Mouse (Mus musculus): ENCODE measurements around the gene T2. TPM values are rescaled to one million over a fixed set of nuclear protein-coding genes. Genes with fewer than 3 reads are reported as not detected.

The T2 gene
- polyA plus RNA-seq, 1 experiment: not detected

DNA sequence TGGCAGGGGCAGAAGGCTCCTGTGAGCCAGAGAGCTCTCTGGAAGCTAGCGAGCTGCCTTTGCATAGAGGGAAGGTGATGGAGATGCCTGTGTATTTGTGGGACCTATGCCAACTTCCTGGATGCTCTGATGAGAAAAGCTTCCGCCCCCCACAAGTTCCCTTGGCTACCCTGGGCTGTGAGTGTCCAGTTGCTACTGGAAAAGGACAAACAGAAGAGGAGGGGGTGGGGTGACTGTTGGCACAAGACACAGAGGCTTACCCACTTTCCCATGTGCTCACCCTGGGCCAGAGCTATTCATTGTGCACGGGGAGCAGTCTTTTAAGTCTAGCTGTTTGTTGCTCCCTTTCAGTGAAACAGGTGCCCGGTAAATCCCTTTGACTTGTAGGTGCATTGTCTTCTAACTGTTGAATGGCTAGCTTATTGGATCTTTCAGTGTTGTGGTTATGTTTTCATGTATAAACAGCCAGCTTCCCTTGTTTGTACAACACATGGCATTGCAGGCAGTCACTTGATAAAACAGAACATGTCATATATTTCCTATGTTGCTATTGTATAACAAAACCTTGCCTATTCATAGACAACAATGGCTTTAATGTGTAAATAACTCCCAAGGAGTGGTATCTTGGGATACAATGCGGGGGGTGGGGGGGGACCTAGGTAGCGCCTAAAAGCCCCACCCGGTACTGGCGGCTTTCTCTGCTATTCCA is 16.0 kb upstream of the T2 start:
- peaks cover 10% of the 10 kb centered on the region for H3K36me3 ChIP-seq (replicated peaks; ENCODE audit: low read length)
- H3K27me3 ChIP-seq (replicated peaks): peaks cover 60% of the 10 kb centered on the region
- no peak overlapping the region for H3K4me3 ChIP-seq (replicated peaks)

DNA sequence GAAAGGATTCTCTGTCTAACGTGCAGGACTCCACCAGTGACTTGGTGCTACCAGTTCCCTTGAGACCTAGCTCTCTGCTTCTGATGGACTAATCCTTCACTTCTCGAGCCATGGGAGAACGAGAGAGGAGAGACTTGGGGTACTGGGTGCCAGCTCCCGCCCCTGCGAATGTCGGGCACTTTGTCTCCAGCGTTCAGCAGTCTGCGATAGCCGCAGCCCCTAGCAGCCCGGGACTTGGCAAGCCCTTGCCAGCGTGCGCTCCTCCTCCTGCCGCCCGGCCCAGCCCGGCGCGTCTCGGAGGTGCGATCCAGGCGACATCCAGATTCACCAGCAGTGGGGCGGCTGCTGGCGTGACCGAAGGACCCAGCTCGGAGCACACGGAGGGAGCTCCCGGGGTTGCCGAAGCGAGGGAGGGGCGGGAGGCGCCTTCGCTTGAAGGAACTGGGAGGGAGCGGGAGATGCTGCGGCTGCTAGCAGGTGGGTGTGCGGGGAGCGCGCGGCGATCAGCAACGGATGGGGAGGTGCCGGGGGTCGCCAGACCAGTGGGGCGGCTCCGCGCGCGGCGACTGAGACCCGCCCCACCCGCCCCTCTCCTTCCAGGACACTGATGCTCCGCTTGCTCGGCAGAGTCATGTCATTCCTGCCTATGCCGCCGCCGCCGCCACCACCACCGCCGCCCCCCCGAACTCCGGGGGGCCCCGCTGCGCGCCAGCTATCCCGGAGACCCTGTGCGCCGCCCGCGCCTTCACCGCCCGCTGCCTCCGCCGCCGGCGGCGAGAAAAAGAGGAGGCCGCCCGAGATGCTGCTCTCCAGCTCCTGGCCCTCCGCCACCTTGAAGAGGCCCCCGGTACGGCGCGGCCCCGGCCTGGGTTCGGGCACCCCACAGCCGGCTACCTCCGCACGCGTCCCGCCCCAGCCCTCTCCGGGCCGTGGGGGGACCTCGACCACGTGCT is 15.1 kb upstream of the T2 start:
- Histone ChIP-seq H3K27me3 (replicated peaks) (peaks cover 66% of the 10 kb centered on the region), H3K4me3 (replicated peaks) (peak overlapping the region; percentile 82), H3K9me3 (peaks cover 15% of the 10 kb centered on the region), H3K4me1 (peaks cover 23% of the 10 kb centered on the region), H3K36me3 (replicated peaks; ENCODE audit: low read length) (peaks cover 10% of the 10 kb centered on the region)
- no peak for TF ChIP-seq GATA1 (IDR thresholded peaks at IDR 0.05; ENCODE audit: borderline replicate concordance, low read length)
- TF ChIP-seq FLI1 (IDR thresholded peaks at IDR 0.05; ENCODE audit: low read length): no peak

More for the DNA sequence above, 16.0 kb upstream of the T2 start:
- peaks cover 15% of the 10 kb centered on the region for H3K9me3 ChIP-seq
- peaks cover 23% of the 10 kb centered on the region for H3K4me1 ChIP-seq
- no peak for TF ChIP-seq FLI1 (IDR thresholded peaks at IDR 0.05; ENCODE audit: low read length)
- no peak for TF ChIP-seq GATA1 (IDR thresholded peaks at IDR 0.05; ENCODE audit: borderline replicate concordance, low read length)

DNA sequence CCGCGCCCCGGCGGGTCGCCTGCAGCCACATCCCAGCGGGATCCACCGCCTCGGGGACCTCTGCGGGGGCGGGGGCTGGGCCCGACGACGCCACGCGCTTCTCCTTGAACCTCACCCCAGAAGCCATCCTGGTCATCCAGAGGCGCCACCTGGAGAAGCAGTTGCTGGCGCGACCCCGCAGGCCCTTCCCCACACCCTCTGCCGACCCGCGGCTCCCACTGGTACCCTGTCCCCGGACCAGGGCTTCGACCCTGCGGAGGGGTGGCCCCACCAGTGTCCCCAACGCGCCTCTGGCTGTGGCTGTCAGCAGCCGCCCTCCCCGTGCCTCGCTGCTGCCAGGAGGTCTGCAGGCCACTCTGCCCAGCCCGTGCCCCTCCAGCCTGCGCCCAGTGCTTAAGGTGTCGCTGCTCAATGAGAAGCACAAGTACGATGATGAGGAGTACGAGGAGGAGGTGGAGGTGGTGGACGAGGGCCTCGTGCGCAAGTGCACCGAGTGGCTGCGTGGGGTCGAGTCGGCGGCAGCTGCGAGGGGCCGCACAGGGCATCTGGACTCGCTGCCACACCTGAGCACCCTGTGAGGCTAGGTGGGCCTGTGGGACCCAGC is 14.3 kb upstream of the T2 start:
- peaks cover 71% of the 10 kb centered on the region for H3K27me3 ChIP-seq (replicated peaks)
- peaks cover 23% of the 10 kb centered on the region for H3K4me1 ChIP-seq
- peaks cover 10% of the 10 kb centered on the region for H3K36me3 ChIP-seq (replicated peaks; ENCODE audit: low read length)
- no peak for TF ChIP-seq GATA1 (IDR thresholded peaks at IDR 0.05; ENCODE audit: borderline replicate concordance, low read length)
- no peak for TF ChIP-seq FLI1 (IDR thresholded peaks at IDR 0.05; ENCODE audit: low read length)
- H3K4me3 ChIP-seq (replicated peaks): peak overlapping the region; percentile 82
- peaks cover 15% of the 10 kb centered on the region for H3K9me3 ChIP-seq

DNA sequence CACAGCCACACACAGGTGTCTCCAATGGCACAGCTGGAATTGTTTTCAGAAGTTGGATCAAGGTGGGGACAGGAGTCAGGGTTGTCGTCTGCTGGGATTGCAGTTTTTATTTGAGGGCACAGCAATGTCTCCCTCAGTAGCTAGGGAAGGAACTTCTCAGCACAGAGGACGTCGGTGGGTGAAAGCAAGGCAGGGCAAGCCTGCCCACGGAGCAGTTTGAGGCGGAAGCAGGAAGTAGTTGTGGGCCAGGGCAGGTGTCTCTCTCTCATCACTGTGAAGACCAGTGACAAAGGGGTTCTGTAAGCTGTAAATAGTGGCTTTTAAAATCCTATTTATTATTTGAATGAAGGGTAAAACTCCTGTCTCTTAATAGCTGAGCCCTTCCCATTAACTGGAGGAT is 13.1 kb upstream of the T2 start:
- Histone ChIP-seq H3K36me3 (replicated peaks; ENCODE audit: low read length) (peaks cover 9% of the 10 kb centered on the region), H3K4me3 (replicated peaks) (no peak overlapping the region), H3K4me1 (peaks cover 23% of the 10 kb centered on the region), H3K9me3 (peaks cover 15% of the 10 kb centered on the region), H3K27me3 (replicated peaks) (peaks cover 74% of the 10 kb centered on the region)
- TF ChIP-seq FLI1 (IDR thresholded peaks at IDR 0.05; ENCODE audit: low read length): no peak
- no peak for TF ChIP-seq GATA1 (IDR thresholded peaks at IDR 0.05; ENCODE audit: borderline replicate concordance, low read length)

DNA sequence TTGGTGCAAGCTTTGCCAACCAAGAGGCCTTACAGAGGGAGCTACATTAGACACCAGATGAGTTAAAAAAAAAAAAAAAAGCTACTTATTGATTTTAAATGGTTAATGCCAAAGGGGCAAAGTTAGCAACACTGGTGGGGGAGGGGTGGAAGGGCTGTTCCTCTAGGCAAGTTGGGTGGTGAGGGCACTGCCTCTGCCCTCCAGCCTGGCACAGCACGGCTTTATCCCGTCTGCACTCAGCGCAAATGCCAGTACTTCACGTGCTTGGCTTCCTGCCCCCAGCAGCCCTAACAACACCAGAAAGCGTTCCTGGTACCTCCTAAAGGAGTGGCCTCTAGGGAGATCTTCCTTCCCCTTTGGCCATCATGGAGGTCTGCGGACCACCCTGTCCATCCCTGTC is 12.4 kb upstream of the T2 start:
- peaks cover 74% of the 10 kb centered on the region for H3K27me3 ChIP-seq (replicated peaks)
- TF ChIP-seq GATA1 (IDR thresholded peaks at IDR 0.05; ENCODE audit: borderline replicate concordance, low read length) (no peak), FLI1 (IDR thresholded peaks at IDR 0.05; ENCODE audit: low read length) (no peak)
- H3K4me1 ChIP-seq: peaks cover 23% of the 10 kb centered on the region
- no peak overlapping the region for H3K4me3 ChIP-seq (replicated peaks)
- H3K9me3 ChIP-seq: peaks cover 15% of the 10 kb centered on the region
- peaks cover 6% of the 10 kb centered on the region for H3K36me3 ChIP-seq (replicated peaks; ENCODE audit: low read length)

DNA sequence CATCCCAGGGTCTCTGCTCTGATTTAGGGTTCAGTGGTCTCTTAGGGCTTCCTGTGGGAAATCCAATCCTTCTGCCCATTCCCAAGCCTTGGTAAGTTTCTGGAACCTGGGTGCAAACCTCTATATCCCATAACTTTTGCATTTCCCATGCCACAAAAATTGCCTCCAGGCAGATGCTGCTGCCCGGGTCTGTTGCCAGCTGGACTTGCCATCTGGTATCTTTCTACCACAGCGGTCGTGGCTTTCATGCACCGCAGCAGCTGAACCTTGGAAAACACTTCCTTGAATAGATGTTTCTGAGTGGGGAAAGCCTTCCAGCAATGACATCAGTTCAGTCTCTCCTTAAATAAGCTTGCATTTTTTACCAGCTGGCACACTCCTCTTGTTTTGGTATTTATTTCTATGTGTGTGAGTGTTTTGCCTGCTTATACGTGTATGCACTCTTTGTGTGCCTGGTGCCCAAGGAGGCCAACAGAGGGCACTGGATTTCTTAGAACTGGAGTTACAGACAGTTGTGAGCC is 8.0 kb upstream of the T2 start:
- no peak overlapping the region for H3K4me3 ChIP-seq (replicated peaks)
- TF ChIP-seq FLI1 (IDR thresholded peaks at IDR 0.05; ENCODE audit: low read length) (no peak), GATA1 (IDR thresholded peaks at IDR 0.05; ENCODE audit: borderline replicate concordance, low read length) (no peak)
- H3K36me3 ChIP-seq (replicated peaks; ENCODE audit: low read length): no peaks in the 10 kb centered on the region
- no peaks in the 10 kb centered on the region for H3K9me3 ChIP-seq
- H3K4me1 ChIP-seq: no peaks in the 10 kb centered on the region; the same call in 1 of the 2 replicates
- H3K27me3 ChIP-seq (replicated peaks): peaks cover 53% of the 10 kb centered on the region

DNA sequence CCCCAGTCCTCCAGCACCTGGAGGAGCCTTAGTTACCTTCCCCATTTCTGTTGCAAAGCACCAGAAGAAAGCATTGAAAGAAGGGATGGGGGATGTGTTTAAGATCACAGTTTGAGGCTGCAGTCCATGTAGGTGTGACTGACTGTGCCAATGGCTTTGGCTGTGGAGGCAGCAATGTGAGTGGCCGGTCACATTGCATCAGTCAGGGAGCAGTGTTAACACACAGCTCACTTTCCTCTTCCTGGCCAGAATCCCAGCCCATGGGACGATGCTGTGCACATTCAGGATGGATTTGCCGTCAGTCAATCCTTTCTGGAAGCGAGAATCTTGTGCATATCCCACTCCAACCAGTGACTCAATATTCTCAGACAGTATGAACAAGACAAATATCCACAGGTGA is 6.9 kb upstream of the T2 start:
- H3K4me3 ChIP-seq (replicated peaks): no peak overlapping the region
- H3K9me3 ChIP-seq: peaks cover under 1% of the 10 kb centered on the region
- TF ChIP-seq FLI1 (IDR thresholded peaks at IDR 0.05; ENCODE audit: low read length) (no peak), GATA1 (IDR thresholded peaks at IDR 0.05; ENCODE audit: borderline replicate concordance, low read length) (no peak)
- H3K27me3 ChIP-seq (replicated peaks): peaks cover 49% of the 10 kb centered on the region
- no peaks in the 10 kb centered on the region for H3K36me3 ChIP-seq (replicated peaks; ENCODE audit: low read length)
- no peaks in the 10 kb centered on the region for H3K4me1 ChIP-seq

DNA sequence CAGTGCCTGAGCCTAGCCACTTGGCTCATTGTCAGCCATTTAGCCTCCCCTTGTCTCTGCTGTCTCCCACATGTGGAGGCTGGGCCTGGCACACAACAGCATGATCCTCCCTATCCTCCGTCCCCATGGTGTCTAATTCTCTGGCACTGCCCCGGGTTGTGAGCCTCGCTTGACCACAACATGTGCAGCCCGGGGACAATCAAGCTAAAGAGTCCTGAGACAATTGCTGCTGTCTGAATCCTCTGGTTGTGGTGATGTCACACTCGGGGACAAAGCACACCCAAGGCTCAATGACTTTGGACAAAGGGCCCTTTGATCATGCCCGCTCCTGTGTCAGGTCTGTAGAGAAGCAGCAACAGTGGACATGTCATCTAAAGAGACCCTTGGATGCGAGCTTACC is 4.7 kb upstream of the T2 start:
- Histone ChIP-seq H3K9me3 (peaks cover 18% of the 10 kb centered on the region), H3K27me3 (replicated peaks) (peaks cover 48% of the 10 kb centered on the region), H3K36me3 (replicated peaks; ENCODE audit: low read length) (no peaks in the 10 kb centered on the region), H3K4me1 (no peaks in the 10 kb centered on the region), H3K4me3 (replicated peaks) (no peak overlapping the region)
- TF ChIP-seq FLI1 (IDR thresholded peaks at IDR 0.05; ENCODE audit: low read length) (no peak), GATA1 (IDR thresholded peaks at IDR 0.05; ENCODE audit: borderline replicate concordance, low read length) (no peak)

DNA sequence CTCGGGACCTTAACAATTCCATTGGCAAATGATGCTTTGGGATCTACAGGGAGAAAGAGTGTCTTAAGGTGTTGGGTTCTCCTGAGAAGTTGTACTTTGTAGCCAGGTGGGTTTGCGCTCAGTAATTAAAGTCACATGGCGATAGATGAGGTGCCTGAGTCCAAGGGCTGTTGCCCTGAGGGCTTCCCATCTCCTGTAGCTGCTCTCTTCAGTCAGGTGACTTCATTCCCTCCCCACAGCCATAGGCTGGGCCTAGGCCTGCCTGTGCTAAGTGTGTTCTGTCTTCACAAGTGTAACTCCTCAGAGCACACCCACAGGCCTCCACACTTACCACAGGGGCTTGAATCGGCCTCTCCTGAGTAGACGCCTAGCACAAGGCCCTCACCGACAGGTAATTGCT is 1.7 kb downstream of the T2 start:
- no peak for TF ChIP-seq GATA1 (IDR thresholded peaks at IDR 0.05; ENCODE audit: borderline replicate concordance, low read length)
- TF ChIP-seq FLI1 (IDR thresholded peaks at IDR 0.05; ENCODE audit: low read length): no peak
- peaks cover 69% of the 10 kb centered on the region for H3K27me3 ChIP-seq (replicated peaks)
- H3K4me1 ChIP-seq: peaks cover 11% of the 10 kb centered on the region
- no peak overlapping the region for H3K4me3 ChIP-seq (replicated peaks)
- H3K36me3 ChIP-seq (replicated peaks; ENCODE audit: low read length): no peaks in the 10 kb centered on the region
- peaks cover 18% of the 10 kb centered on the region for H3K9me3 ChIP-seq

Data from megakaryocyte, embryonic 14.5 days (primary cell).